Mouse (Mus musculus) cerebellum, postnatal 25 days (tissue): ENCODE measurements at regions not wholly inside any gene's neighbourhood (a gene's known extent, or its start where the extent isn't known, plus 50 kb on each side); places are given as distances from the start of the nearest gene placed in this dataset.

Experiments used
- DNase-seq, 2 experiments: peaks; one replicate each; pipeline ENCODE4 v3.0.0; 2021; ENCODE audit warnings: mixed read lengths in 2 of 2

GRCm38 (mm10) chr6:100141225-100141624 is 146.1 kb downstream of the Rybp start:
- DNase-seq, result no peak

- DNase-seq, result no peak
Measured at GRCm38 (mm10) chr6:100140581-100141114, 146.6 kb downstream of the Rybp start.

- DNase-seq, result no peak
Measured at GRCm38 (mm10) chr6:100139809-100140208, 147.5 kb downstream of the Rybp start.

- no peak for DNase-seq
Measured at GRCm38 (mm10) chr6:100138659-100139058, 148.6 kb downstream of the Rybp start.

- DNase-seq, result no peak
Measured at GRCm38 (mm10) chr6:100135177-100135576, 152.1 kb downstream of the Rybp start.

- DNase-seq, result peak in 1 of 2 experiments; percentile 38
Measured at GRCm38 (mm10) chr6:100133970-100134369, 153.3 kb downstream of the Rybp start.

GRCm38 (mm10) chr6:100132916-100133600 is 154.2 kb downstream of the Rybp start:
- DNase-seq, result no peak

- DNase-seq, result peak; percentile 84 to 87
Measured at GRCm38 (mm10) chr6:100127221-100128143, 159.8 kb downstream of the Rybp start.

GRCm38 (mm10) chr6:100126736-100127135 is 160.5 kb downstream of the Rybp start:
- peak; percentile 36 to 40 for DNase-seq

- DNase-seq, result no peak
Measured at GRCm38 (mm10) chr6:100126326-100126725, 161.0 kb downstream of the Rybp start.

GRCm38 (mm10) chr6:100121240-100121639 is 166.0 kb downstream of the Rybp start:
- no peak for DNase-seq

GRCm38 (mm10) chr6:100120017-100120944 is 167.0 kb downstream of the Rybp start:
- DNase-seq, result no peak

- no peak for DNase-seq
Measured at GRCm38 (mm10) chr6:100117084-100117483, 170.2 kb downstream of the Rybp start.

GRCm38 (mm10) chr6:100113393-100114137 is 173.7 kb downstream of the Rybp start:
- DNase-seq, result peak; percentile 32 to 46

GRCm38 (mm10) chr6:100110981-100111660 is 176.2 kb downstream of the Rybp start:
- DNase-seq, result peak; percentile 67 to 75

- no peak for DNase-seq
Measured at GRCm38 (mm10) chr6:100109979-100110378, 177.3 kb downstream of the Rybp start.

- no peak for DNase-seq
Measured at GRCm38 (mm10) chr6:100109351-100109750, 177.9 kb downstream of the Rybp start.

- no peak for DNase-seq
Measured at GRCm38 (mm10) chr6:100107508-100107907, 179.8 kb downstream of the Rybp start.

GRCm38 (mm10) chr6:100107066-100107465 is 180.2 kb downstream of the Rybp start:
- DNase-seq, result no peak

GRCm38 (mm10) chr6:100100565-100101133 is 186.6 kb downstream of the Rybp start:
- DNase-seq, result no peak
